Mouse (Mus musculus): ENCODE measurements around the gene Upk1b. TPM values are rescaled to one million over a fixed set of nuclear protein-coding genes. Genes with fewer than 3 reads are reported as not detected.
"Not testable (repeated sequence)": the region's sequence is repeated elsewhere in the genome, so short reads cannot be mapped to it uniquely, and the experiment has no call there.

Gene Upk1b
- 0.86 and 1.1 TPM in 2 replicates for polyA plus RNA-seq (2016; fragmentation: Nextera tagmentation; extraction: Ambion mirVana)

DNA sequence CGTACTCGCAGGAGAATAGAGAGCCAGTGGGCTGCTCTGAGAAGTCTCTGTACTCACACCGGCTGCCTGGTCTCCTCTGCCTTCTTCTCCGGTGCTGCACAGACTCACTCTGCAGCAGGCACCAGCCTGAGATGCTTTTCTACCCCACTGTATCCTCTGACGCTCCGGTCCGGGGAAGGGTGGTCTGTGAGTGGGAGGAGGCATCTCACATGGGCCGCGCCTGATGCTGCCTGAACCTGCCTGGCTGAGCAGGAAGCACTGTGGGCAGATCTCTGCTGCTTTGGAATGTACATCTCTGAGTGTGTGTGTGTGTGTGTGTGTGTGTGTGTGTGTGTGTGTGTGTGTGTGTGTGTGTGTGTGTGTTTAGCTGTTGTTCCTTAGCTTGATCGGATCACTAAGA lies at the start of gene Upk1b:
Upk1b (minus strand) TSS at position 238 of the 400 bp plus-strand sequence.
- Histone ChIP-seq H3K9me3 (replicated peaks) (no peaks in the 10 kb centered on the region), H3K4me1 (0 out of 2 replicates have a peak, but pooled peaks cover 3% of the 10 kb centered on the region), H3K27me3 (ENCODE audit: low read depth, poor library complexity, severe bottlenecking) (no peaks in the 10 kb centered on the region), H3K4me3 (no peak within 1 kb of the TSS), H3K36me3 (no peaks in the 10 kb centered on the region), H3K27ac (replicated peaks) (no peak within 1 kb of the TSS)
- 56% methylated on average over 10 of the region's 10 CpGs for WGBS
- no peak for DNase-seq (ENCODE audit: low spot score)

DNA sequence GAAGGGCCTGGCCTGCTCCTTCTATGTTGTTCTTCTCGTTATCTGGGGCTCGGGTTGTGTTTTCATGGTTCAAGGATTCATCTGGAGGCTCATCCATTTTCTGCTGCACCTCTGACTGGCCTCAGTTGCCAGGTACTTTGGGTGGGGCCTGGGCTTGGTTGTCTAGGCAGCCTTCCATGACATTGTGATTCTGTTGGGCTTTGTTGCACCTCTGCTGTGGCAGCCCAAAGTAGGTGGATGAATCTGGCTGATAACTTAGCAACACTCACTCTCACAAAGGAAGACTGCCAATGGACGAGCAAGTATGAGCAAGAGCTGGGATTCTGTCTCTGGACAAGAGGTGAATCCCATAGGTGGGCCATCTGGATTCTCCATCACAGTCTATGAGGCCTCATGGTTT lies 28.5 kb upstream of the Upk1b start, which contains the start of gene 4930435E12Rik:
4930435E12Rik (minus strand) TSS at position 101 of the 400 bp plus-strand sequence.
- no peaks in the 10 kb centered on the region for H3K9me3 ChIP-seq (replicated peaks)
- no peak within 1 kb of the TSS for H3K4me3 ChIP-seq
- WGBS, result 87% methylated on average over 3 of the region's 3 CpGs
- no peaks in the 10 kb centered on the region for H3K4me1 ChIP-seq
- H3K36me3 ChIP-seq, result no peaks in the 10 kb centered on the region
- H3K27me3 ChIP-seq (ENCODE audit: low read depth, poor library complexity, severe bottlenecking), result no peaks in the 10 kb centered on the region
- DNase-seq (ENCODE audit: low spot score), result no peak
- H3K27ac ChIP-seq (replicated peaks), result no peak within 1 kb of the TSS

DNA sequence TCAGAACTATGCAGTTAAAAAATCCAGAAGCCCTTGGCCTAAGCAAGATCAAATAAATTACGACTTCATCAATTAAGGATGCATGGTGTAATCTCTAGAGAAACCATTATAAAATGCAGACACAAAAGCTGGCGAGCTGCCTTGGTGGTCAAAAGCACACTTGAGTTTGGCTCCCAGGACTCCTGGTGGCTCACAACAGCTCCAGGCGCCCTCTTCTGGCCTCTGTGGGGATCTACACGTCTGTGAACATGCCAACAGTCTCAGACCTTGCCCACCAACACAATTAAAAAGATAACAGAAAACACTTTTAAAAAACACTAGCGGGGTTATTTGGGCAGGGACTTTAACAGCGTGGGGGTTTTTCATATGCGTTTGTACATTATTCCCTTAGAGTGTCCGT lies 12.4 kb upstream of the Upk1b start:
- peak; percentile 65 for DNase-seq (ENCODE audit: low spot score)
- peaks cover 11% of the 10 kb centered on the region for H3K4me1 ChIP-seq
- no peaks in the 10 kb centered on the region for H3K9me3 ChIP-seq (replicated peaks)
- no peak overlapping the region for H3K4me3 ChIP-seq
- H3K27ac ChIP-seq (replicated peaks), result no peak overlapping the region
- no peaks in the 10 kb centered on the region for H3K36me3 ChIP-seq
- no peaks in the 10 kb centered on the region for H3K27me3 ChIP-seq (ENCODE audit: low read depth, poor library complexity, severe bottlenecking)
- WGBS, result 36% methylated on average over 8 of the region's 8 CpGs

DNA sequence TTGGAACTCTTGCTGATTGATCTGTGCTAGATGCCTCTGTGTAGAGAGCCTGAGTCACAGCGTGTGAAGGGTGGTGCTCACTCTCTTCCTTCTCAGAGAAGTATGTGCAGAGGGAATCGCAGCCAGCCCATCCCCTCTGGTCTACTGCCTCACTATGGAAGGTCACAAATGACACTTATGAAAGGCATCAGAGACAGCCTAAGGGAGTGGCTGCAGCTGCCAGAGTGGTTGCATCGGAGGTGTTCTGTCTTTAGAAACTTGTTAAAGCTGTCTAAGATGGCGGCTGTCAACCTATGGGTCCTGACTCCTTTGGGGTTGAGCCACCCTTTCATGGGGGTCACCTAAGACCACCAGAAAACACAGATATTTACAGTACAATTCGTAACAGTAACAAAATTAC lies 10.1 kb upstream of the Upk1b start:
- Histone ChIP-seq H3K4me1 (no peaks in the 10 kb centered on the region), H3K9me3 (replicated peaks) (no peaks in the 10 kb centered on the region), H3K27ac (replicated peaks) (no peak overlapping the region), H3K36me3 (no peaks in the 10 kb centered on the region), H3K27me3 (ENCODE audit: low read depth, poor library complexity, severe bottlenecking) (no peaks in the 10 kb centered on the region), H3K4me3 (no peak overlapping the region)
- 89% methylated on average over 5 of the region's 5 CpGs for WGBS
- no peak for DNase-seq (ENCODE audit: low spot score)

DNA sequence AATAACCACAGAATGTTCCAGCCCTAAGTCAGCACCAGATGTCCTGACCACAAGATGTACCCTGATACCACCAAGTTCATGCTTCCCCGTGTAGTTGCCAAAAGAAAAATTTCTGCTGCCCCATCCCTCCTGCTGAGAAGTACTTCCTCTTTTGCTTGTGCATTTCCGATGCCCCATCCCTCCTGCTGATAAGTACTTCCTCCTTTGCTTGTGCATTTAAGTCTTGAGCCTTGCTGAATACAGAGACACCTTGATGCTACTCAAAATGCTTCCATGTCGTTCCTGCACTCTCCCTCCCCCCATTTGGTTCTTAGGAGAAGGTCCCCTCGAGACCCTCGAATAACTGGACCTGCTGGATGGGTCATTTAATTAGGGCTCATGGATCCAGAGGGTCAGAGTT lies 7.7 kb upstream of the Upk1b start:
- H3K4me3 ChIP-seq; H3K27ac ChIP-seq (replicated peaks); H3K36me3 ChIP-seq; H3K9me3 ChIP-seq (replicated peaks); H3K27me3 ChIP-seq (ENCODE audit: low read depth, poor library complexity, severe bottlenecking); DNase-seq (ENCODE audit: low spot score); H3K4me1 ChIP-seq: not testable (repeated sequence)
- WGBS, result 88% methylated on average over 5 of the region's 5 CpGs

DNA sequence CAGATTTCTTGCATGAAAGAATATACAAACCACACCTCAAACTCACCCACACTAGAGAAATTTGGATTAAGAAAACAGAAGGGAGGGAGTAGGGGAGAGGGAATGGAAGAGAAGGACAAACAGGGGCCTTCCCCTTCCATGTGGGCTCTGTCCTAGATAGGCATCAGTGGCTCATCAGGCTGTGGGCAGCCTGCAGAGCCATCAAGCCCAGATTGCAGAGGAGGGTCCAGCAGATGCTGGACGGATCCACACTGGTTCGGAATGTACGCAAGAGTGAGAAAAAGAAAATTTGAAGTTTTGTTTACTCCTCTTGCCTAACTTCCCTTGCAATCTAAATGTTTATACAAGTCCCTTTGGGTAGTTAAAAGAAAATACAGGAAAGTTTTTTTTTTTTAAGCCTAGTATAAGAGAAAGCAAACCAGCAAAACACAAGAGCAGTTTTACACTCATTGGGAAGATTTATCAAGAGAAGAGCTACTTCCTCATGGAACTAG lies 1.1 kb downstream of the Upk1b start:
- WGBS, result 78% methylated on average over 3 of the region's 3 CpGs
- H3K27ac ChIP-seq (replicated peaks), result no peak overlapping the region
- H3K9me3 ChIP-seq (replicated peaks), result no peaks in the 10 kb centered on the region
- H3K4me1 ChIP-seq, result 0 out of 2 replicates have a peak, but pooled peaks cover 3% of the 10 kb centered on the region
- no peaks in the 10 kb centered on the region for H3K27me3 ChIP-seq (ENCODE audit: low read depth, poor library complexity, severe bottlenecking)
- H3K36me3 ChIP-seq, result no peaks in the 10 kb centered on the region
- no peak for DNase-seq (ENCODE audit: low spot score)
- H3K4me3 ChIP-seq, result no peak overlapping the region

DNA sequence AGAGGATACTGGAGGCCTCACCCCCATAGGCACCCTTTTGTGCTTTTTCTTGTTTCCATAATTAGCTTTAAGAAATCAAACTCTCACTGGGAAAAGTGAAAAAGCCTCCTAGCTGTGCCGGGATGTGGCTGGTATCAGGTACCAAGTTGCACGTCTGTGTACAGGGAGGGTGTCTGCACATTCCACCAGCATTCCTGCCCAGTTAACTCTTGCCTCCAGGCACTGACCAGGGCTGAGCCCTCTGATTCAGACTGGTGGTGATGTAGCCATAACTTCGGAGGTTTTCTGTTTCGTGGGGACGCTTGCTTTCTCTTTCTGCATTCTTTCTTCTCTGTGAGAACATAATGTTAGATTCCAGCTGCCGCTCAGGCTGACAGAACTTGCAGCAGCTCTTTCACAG lies 7.0 kb downstream of the Upk1b start:
- Histone ChIP-seq H3K4me3 (no peak overlapping the region), H3K9me3 (replicated peaks) (no peaks in the 10 kb centered on the region), H3K36me3 (no peaks in the 10 kb centered on the region), H3K27ac (replicated peaks) (no peak overlapping the region), H3K27me3 (ENCODE audit: low read depth, poor library complexity, severe bottlenecking) (no peaks in the 10 kb centered on the region), H3K4me1 (no peaks in the 10 kb centered on the region)
- 80% methylated on average over 6 of the region's 6 CpGs for WGBS
- DNase-seq (ENCODE audit: low spot score), result no peak

DNA sequence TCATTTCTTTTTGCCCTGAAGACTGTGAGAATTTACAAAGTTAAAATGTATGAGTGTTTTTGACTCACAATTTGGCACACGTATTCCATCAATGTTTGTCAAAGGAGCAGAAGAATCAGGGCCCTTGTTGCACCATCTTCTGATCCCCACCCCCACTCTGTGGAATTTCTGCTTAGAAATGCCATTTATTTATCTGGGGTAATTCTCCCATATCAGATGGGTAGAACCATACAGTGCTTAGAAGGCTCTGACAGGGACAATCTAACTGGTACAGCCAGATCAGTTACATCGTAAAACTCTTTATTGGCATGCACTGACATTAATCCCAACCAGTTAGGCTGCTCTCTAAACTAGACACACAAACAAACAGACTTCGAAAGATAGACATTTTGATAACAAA lies 10.2 kb downstream of the Upk1b start:
- Histone ChIP-seq H3K4me3 (no peak overlapping the region), H3K9me3 (replicated peaks) (no peaks in the 10 kb centered on the region), H3K27me3 (ENCODE audit: low read depth, poor library complexity, severe bottlenecking) (no peaks in the 10 kb centered on the region), H3K27ac (replicated peaks) (no peak overlapping the region), H3K4me1 (peaks cover 9% of the 10 kb centered on the region), H3K36me3 (no peaks in the 10 kb centered on the region)
- 88% methylated on average over 3 of the region's 3 CpGs for WGBS
- no peak for DNase-seq (ENCODE audit: low spot score)

DNA sequence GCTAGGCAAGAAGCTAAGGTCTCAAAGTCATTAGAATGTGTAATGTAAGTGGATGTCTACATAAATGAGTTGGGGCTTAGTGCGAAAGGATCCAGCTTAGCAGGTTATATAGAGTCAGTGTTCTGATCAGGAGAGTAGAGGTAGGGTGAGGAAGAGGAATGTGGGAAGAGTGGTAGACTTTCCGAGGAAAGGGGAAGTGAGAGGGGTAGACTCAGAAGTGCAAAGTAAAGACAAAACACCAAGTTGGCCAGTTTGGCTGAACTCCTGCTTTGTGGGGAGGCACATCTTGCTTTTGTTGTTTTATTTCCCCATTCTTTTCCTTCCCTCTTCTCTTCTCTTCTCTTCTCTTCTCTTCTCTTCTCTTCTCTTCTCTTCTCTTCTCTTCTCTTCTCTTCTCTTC lies 11.1 kb downstream of the Upk1b start:
- Histone ChIP-seq H3K36me3 (no peaks in the 10 kb centered on the region), H3K9me3 (replicated peaks) (no peaks in the 10 kb centered on the region), H3K4me1 (peaks cover 9% of the 10 kb centered on the region), H3K27ac (replicated peaks) (no peak overlapping the region), H3K27me3 (ENCODE audit: low read depth, poor library complexity, severe bottlenecking) (no peaks in the 10 kb centered on the region), H3K4me3 (no peak overlapping the region)
- no peak for DNase-seq (ENCODE audit: low spot score)
- whole genome bisulfite sequencing, result 86% methylated on average over 2 of the region's 2 CpGs

DNA sequence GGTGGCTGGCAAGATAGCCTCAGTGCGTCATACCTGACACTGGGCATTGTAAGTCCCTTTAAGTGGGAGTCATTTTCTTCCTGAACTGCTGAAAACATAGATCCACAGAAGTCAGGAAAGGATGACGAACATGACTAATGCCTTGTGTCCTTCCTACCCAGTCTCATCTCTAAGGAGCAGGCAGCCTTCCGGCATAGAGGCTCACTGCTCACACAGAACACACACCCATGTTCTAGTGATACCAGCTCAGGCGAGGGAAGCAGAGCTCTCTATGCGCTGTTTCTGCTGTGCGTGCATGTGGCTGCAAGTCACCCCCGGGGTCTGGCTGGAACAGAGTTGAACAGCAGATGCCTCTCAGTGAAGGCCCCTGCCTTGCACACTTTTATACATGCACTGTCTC lies 14.8 kb downstream of the Upk1b start:
- no peak for DNase-seq (ENCODE audit: low spot score)
- H3K4me1 ChIP-seq, result peaks cover 9% of the 10 kb centered on the region
- no peak overlapping the region for H3K4me3 ChIP-seq
- no peaks in the 10 kb centered on the region for H3K27me3 ChIP-seq (ENCODE audit: low read depth, poor library complexity, severe bottlenecking)
- H3K9me3 ChIP-seq (replicated peaks), result no peaks in the 10 kb centered on the region
- WGBS, result 87% methylated on average over 7 of the region's 7 CpGs
- H3K36me3 ChIP-seq, result no peaks in the 10 kb centered on the region
- H3K27ac ChIP-seq (replicated peaks), result no peak overlapping the region

DNA sequence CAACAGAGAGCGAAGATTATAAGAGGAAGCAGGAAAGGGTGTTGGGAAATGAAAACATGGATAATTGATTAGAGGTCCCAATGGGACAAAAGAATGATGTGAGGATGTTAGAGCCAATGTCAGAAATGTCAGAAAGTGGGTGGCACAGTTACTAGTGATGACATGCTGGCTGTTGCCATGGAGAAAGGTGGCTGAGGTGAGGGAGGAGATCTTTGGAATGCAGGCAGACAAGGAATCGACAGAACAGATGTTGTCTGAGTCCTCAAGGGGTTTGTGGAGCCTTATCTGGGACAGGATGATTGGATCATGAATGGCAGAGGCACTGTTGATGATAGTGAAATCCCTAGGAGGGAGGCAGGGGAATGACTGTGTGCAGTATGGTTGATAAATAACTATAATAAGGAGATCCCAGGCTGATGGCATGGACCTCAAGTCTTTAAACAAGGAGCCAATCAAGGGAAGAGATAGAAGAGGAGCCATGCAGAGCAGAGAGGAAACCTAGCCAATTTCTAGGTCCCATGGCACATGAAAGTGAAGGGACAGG lies 17.5 kb downstream of the Upk1b start:
- Histone ChIP-seq H3K4me3 (no peak overlapping the region), H3K36me3 (no peaks in the 10 kb centered on the region), H3K27me3 (ENCODE audit: low read depth, poor library complexity, severe bottlenecking) (no peaks in the 10 kb centered on the region), H3K27ac (replicated peaks) (no peak overlapping the region), H3K4me1 (peaks cover 11% of the 10 kb centered on the region), H3K9me3 (replicated peaks) (no peaks in the 10 kb centered on the region)
- DNase-seq (ENCODE audit: low spot score), result no peak
- WGBS, result 69% methylated on average over 2 of the region's 2 CpGs

DNA sequence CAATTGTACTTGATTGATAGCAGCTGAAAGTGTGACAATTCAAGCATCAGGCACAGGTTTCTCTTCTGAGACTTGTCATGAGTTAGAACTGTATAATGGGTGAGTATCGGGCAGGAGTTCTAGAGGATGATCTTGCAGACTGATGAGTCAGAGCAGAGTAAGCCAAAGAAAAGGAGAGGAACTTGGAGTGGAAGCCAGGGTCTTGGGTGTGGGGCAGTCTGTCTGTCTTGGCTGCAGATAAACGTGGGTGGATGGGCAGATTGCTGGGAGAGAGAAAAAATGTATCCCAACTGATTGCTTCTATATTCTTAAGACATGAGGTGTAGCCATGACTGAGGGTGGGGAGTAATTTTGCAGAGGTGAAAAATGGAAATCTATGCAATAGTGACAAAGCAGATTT lies 18.2 kb downstream of the Upk1b start:
- no peak overlapping the region for H3K4me3 ChIP-seq
- H3K9me3 ChIP-seq (replicated peaks), result no peaks in the 10 kb centered on the region
- H3K27me3 ChIP-seq (ENCODE audit: low read depth, poor library complexity, severe bottlenecking), result no peaks in the 10 kb centered on the region
- H3K4me1 ChIP-seq, result peaks cover 11% of the 10 kb centered on the region
- DNase-seq (ENCODE audit: low spot score), result no peak
- H3K27ac ChIP-seq (replicated peaks), result no peak overlapping the region
- H3K36me3 ChIP-seq, result no peaks in the 10 kb centered on the region
- WGBS, result 76% methylated on average over 2 of the region's 2 CpGs

DNA sequence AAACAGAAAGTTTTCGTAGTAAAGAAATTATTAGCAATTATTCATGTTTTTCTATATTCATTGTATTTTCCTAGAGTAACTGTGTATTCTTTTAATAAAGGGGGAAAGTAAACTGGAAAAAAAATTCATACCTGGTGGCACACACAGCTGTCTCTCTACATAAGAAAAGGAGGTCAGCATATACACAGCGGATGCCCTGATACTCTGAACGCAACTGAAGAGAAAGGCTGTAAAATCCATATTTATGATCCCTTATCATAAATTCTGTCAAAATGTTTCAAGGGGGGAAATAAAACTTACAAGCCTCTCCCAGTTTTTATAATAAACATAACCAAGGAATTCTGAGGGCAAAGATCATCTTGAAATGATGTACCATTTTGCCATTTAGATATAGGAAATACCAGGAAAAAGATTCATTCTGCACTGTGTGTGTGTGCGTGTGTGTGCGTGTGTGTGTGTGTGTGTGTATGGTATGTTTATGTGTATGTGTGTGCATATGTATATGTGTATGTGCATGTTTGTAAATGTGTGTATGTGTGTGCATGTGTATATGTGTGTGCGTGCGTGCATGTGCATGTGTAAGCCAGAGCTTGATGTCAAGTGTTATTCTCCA lies 19.1 kb downstream of the Upk1b start:
- Histone ChIP-seq H3K27ac (replicated peaks) (no peak overlapping the region), H3K4me1 (peaks cover 11% of the 10 kb centered on the region), H3K4me3 (no peak overlapping the region), H3K36me3 (no peaks in the 10 kb centered on the region), H3K9me3 (replicated peaks) (no peaks in the 10 kb centered on the region), H3K27me3 (ENCODE audit: low read depth, poor library complexity, severe bottlenecking) (no peaks in the 10 kb centered on the region)
- no peak for DNase-seq (ENCODE audit: low spot score)
- 91% methylated on average over 7 of the region's 7 CpGs for WGBS

Measured in midbrain, embryonic 10.5 days (tissue).